Mouse (Mus musculus) testis, adult 2 months (tissue): Measurements from ENCODE around the gene Tlcd2. TPM values are rescaled to one million over a fixed set of nuclear protein-coding genes. Genes with fewer than 3 reads are reported as not detected.

Experiments
- H3K27ac ChIP-seq: fragments of 200-500 bp; 2 replicates; pipeline ENCODE4 v1.5.1; 2012; ENCODE audit warnings: low read depth, low read length; ENCODE audit not compliant: control insufficient read depth, insufficient read depth
- H3K27me3 ChIP-seq: fragments of 200-500 bp; 2 replicates; pipeline ENCODE4 v1.6.1; 2012; ENCODE audit warnings: mild to moderate bottlenecking, low read length, moderate library complexity; ENCODE audit not compliant: control insufficient read depth, insufficient read depth
- H3K36me3 ChIP-seq: fragments of 200-500 bp; 2 replicates; pipeline ENCODE4 v1.6.1; 2012; ENCODE audit warnings: mild to moderate bottlenecking, low read length; ENCODE audit not compliant: control insufficient read depth, insufficient read depth
- H3K4me1 ChIP-seq: fragments of 200-500 bp; 2 replicates; pipeline ENCODE4 v1.6.1; 2012; ENCODE audit warnings: low read length; ENCODE audit not compliant: control insufficient read depth, insufficient read depth
- H3K4me3 ChIP-seq: fragments of 200-500 bp; 2 replicates; pipeline ENCODE4 v1.5.1; 2012; ENCODE audit warnings: low read depth, mild to moderate bottlenecking, low read length, moderate library complexity, mixed read lengths; ENCODE audit not compliant: control insufficient read depth
- CTCF ChIP-seq: fragments of 200-500 bp; IDR thresholded peaks from 2 replicates; pipeline ENCODE4 v1.5.1; 2012; ENCODE audit warnings: low read depth, mild to moderate bottlenecking, inconsistent platforms, low read length, moderate library complexity; ENCODE audit not compliant: control insufficient read depth, insufficient read depth, insufficient replicate concordance
- POLR2A ChIP-seq: fragments of 200-500 bp; IDR thresholded peaks from 2 replicates; pipeline ENCODE4 v1.6.1; 2012; ENCODE audit warnings: low read depth, mild to moderate bottlenecking, inconsistent platforms, low read length, moderate library complexity; ENCODE audit not compliant: control insufficient read depth
- polyA plus RNA-seq: library from polyadenylated mRNA; depleted of rRNA; stranded (reverse); fragments of >200 nt; gene quantifications from 2 replicates; pipeline ENCODE4 v1.2.3, GENCODE M21; 2012

Tlcd2 gene
- polyA plus RNA-seq, 1 experiment = 6.8 TPM

DNA sequence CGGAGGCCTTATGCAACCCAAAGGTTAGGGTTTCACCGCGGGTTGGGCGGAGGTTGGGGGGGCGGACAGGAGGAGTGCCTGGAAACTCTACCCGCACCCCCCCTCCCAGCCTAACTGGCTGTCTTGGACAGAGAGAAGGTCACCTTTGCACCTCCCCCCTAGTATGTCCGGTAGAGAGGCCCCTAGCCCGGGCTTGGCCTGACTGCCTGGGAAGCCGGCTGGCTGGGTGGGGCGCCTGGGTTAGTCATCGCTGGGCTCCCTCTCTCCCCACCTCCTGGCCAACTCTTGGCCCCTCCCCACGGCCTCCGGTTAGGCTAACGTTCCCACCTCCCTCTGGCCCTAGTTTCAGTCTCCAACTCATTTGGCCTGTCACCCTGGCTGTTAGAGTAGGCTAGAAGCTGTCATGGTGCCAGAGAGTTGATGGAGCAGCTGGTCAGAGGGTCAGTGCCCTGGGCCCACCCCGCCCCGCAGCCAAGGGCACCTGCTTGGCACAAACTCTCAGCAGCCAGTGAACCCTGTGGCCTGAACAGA is 803 bp downstream of the Tlcd2 start:
- H3K27me3 ChIP-seq = no peaks in the 10 kb centered on the region
- H3K4me1 ChIP-seq = peaks cover 36% of the 10 kb centered on the region
- no peaks in the 10 kb centered on the region for H3K36me3 ChIP-seq
- TF ChIP-seq CTCF (no peak), POLR2A (peak; percentile 4; the same call in 1 of the 2 replicates)
- H3K4me3 ChIP-seq = peak overlapping the region; percentile 85
- peak overlapping the region; percentile 82 for H3K27ac ChIP-seq

DNA sequence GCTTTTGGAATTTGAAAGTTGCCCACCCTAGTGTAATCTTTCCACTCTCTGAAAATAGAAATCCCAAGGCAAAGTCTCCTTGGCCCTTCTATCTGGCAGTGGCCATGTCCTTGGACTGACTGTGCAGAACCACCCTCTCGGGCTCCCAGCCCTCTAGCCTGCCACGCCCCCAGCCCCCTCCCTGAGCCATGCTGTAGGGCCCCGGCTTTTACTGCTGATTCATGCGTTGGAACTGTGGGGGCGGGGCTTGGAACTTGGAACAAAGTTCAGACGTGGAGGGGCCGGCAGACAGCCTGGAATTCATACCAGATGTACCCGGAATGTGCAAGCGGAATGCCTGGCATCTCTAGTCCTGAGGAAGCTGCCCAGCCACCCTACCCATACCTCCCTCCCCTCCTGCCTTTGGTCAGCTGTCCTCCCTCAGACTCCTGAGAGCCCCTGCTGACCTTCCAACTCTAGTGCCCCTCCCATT is 1.4 kb downstream of the Tlcd2 start:
- Histone ChIP-seq H3K27me3 (no peaks in the 10 kb centered on the region), H3K4me3 (peak overlapping the region; percentile 85), H3K27ac (peak overlapping the region; percentile 82), H3K4me1 (peaks cover 38% of the 10 kb centered on the region), H3K36me3 (no peaks in the 10 kb centered on the region)
- TF ChIP-seq CTCF = no peak
- TF ChIP-seq POLR2A = 0 out of 2 replicates have a peak, but pooled peaks have one; percentile 31

DNA sequence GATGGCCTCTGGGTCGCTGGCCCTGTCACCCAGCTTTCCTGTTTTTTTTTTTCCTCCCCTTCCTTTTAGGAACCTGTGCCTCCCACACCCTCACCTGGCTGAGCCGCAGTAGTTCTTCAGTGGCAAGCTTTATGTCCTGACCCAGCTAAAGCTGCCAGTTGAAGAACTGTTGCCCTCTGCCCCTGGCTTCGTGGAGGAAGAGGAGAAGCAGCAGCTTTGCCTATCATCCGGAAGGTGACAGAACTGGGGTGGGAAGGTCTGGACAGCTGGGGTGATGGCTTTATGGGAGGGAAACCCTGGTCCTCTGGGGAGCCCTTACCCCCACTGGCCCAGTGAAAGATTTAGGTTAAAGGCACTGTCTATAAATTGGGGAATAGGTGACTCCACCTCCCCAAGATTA is 2.1 kb downstream of the Tlcd2 start:
- TF ChIP-seq POLR2A (no peak), CTCF (no peak)
- Histone ChIP-seq H3K4me1 (peaks cover 45% of the 10 kb centered on the region), H3K27me3 (no peaks in the 10 kb centered on the region), H3K27ac (no peak overlapping the region; the same call in none of the 2 replicates), H3K36me3 (no peaks in the 10 kb centered on the region), H3K4me3 (peak overlapping the region; percentile 85)

DNA sequence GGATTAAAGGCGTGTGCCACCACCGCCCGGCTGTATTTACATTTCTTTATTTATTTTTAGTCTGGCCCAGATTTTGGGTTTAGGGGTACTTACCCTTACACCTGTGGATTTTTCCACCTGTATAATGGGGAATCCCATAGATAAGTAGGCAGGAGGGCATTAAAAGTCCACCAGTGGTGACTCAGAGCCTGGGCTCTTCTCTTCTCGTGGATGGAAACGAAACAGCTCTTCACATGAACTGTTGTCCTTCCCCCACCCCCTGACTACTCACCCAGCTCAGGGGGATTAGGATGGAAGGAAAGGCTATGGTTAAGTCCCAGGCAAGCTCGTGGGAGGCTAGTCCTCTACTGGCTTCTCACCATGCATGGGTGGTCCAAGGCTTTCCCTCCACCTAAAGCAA is 2.9 kb downstream of the Tlcd2 start:
- Histone ChIP-seq H3K27ac (no peak overlapping the region), H3K36me3 (no peaks in the 10 kb centered on the region), H3K27me3 (no peaks in the 10 kb centered on the region), H3K4me3 (no peak overlapping the region), H3K4me1 (peaks cover 44% of the 10 kb centered on the region)
- no peak for TF ChIP-seq POLR2A

DNA sequence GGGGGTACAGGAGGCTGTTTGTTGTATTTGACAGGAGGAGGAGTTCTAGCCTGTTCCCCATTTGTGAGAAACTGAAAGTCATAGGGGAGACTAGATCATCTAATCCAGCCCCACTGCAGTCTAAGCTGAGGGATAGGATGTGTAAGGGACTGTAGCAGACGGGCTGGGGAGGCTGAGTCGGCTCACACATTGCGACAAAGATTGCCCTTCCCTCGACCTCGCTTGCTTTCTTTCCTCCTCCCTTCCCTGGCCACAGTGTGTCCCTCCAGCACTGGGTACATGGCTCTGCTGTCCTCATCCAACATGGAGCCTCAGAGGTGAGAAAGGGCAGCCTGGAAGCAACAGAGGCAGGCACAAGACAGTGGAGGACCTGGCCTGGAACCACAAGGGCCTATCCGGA is 3.5 kb downstream of the Tlcd2 start:
- TF ChIP-seq CTCF (no peak), POLR2A (no peak)
- no peaks in the 10 kb centered on the region for H3K36me3 ChIP-seq
- H3K27ac ChIP-seq = no peak overlapping the region
- H3K4me1 ChIP-seq = peaks cover 38% of the 10 kb centered on the region
- H3K4me3 ChIP-seq = no peak overlapping the region
- H3K27me3 ChIP-seq = no peaks in the 10 kb centered on the region

DNA sequence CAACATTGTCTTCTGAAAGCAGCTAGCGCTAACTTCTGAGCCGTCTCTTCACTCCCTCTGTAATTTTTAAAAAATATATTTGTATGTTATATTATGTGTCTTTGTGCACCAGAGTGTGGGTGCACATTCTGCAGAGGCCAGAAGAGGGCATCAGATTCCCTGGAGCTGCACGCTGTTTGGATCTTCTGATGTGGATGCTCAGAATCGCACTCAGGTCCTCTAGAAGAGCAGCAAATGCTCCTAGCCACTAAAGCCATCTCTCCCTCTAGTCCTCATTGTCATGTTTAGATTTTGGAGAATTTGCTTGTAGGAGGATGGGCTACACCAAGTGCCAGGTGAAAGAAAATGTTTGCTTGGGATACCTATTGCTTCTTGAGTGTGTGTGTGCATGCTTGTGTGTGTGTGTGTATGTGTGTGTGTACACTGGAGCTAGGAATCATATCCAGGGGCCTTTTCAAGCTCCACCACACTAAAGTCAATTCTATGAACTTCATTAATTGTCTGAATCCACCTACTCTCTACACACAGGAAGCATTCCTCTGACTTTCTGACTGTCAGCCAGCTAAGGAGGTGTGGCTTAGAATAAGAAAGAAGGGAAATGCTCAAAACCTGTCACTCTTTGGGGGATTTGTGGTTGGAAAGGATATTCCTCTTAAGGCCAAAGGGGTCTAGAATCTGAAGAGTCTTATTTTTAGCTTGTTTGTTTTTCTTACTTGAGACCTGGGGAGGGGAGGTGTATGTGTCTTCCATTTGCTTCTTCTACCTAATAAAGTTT is 5.4 kb downstream of the Tlcd2 start:
- no peaks in the 10 kb centered on the region for H3K27me3 ChIP-seq
- H3K36me3 ChIP-seq = no peaks in the 10 kb centered on the region
- no peak for TF ChIP-seq CTCF
- peaks cover 31% of the 10 kb centered on the region for H3K4me1 ChIP-seq
- no peak overlapping the region for H3K4me3 ChIP-seq
- H3K27ac ChIP-seq = no peak overlapping the region

DNA sequence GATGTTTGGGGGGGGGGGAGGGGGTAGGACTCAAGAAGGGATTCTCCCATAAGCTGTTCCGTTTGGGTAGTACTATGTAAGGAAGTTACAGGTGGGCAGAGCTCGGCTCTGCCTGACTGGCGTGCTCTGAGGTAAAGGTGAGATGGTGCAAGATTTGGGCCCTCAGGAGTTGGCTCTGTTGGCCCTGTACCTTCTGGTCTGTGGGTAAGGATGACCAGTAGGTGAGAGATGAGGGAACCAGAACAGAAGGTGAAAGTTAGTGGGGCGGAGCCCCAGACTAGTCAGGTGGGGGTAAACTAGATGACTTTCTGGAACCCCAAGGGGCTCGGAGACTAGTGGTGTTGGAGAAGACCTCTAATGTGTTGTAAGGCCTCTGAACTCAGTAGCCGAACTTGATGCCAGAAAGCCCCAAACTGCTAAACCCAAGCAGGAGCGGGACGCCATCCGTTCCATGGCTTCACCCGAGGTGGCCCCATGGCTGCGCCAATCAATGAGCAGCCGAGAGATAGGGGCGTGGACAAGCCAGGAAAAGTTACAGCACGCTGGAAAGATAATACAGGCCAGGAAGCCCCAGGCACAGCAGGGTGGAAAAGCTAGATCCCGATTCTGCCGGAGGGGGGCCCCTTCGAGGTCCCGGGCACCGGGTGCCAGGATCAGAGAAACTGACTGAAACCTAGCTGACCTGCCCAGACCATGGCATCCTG is 6.1 kb downstream of the Tlcd2 start:
- Histone ChIP-seq H3K27ac (no peak overlapping the region), H3K36me3 (no peaks in the 10 kb centered on the region), H3K4me1 (peaks cover 24% of the 10 kb centered on the region), H3K4me3 (peak overlapping the region; percentile 61), H3K27me3 (no peaks in the 10 kb centered on the region)
- TF ChIP-seq POLR2A (no peak), CTCF (no peak)

DNA sequence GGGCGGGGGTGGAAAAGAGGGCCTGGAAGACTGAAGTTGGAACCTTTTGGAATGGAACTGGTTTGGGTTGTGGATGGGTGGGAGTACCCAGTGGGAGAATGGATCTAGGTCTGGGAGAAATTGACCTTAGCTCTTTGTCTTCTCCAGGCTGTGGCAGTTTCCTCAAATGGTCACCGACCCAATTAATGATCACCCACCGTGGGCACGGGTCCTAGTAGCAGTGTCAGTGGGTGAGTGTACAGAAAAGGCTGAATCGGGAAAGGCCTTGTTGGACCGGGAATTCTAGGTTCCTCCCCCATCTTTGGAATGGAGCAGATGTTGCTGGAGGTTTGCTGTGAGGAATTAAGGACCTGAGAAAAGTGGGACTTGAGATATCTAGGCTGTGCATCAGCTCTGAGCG is 6.9 kb downstream of the Tlcd2 start:
- peak overlapping the region; percentile 61 for H3K4me3 ChIP-seq
- no peak for TF ChIP-seq POLR2A
- TF ChIP-seq CTCF = no peak
- peaks cover 19% of the 10 kb centered on the region for H3K4me1 ChIP-seq
- H3K36me3 ChIP-seq = no peaks in the 10 kb centered on the region
- no peak overlapping the region for H3K27ac ChIP-seq
- no peaks in the 10 kb centered on the region for H3K27me3 ChIP-seq
